Mouse (Mus musculus) pancreas, adult 10 weeks (tissue): ENCODE measurements around the gene Kif11. TPM values are rescaled to one million over a fixed set of nuclear protein-coding genes. Genes with fewer than 3 reads are reported as not detected.

ENCODE experiments used
- polyA plus RNA-seq: library from polyadenylated mRNA; stranded (reverse); fragments of 350-450 nt; fragmentation: Illumina TruSeq; extraction: RNeasy Lipid Tissue Mini Kit (QIAGEN cat#74804); gene quantifications from one replicate; pipeline ENCODE4 v1.2.3, GENCODE M21; 2015; ENCODE audit warnings: low read depth, low replicate concordance; ENCODE audit not compliant: insufficient read depth

The Kif11 gene
- 0.17 TPM for polyA plus RNA-seq

DNA sequence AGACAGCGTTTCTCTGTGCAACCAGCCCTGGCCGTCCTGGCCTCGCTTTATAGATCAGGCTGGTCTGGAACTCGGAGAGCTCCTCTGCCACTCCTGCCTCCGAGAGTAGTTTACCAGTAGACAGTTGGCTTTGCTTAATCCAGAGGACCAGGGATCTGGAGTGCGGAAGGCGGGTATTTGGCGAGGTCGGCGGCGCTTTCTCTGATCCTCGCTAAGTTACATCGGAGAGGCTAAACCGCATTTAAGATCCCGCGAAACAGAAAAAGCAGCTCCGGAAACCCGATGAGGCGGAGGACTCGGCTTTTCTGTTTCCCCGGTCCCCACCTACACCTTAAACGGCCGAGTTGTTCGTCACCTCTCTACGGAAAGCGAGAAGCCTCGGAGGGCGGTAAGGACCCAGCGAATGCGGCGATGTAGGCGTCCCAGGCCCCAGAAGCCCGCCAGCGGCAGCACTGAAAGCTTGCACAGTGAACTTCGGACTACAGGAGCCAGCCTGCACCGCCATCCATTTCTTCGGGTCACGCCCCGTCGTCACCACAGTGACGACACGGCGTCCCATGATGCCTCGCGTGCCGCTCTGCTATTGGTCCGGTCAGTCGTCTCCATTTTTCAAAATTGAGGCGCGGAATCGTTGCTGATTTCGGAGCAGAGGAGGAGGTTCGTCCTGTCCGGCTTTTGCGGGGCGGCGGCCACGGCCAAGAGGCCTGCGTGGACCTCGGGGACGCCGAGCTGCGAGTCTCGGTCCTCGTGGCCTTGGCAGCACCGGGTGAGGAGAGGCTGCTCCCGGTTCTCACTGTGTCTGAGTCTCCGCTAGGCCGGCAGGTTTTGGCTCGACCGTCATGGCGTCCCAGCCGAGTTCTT, at the start of gene Kif11:
TSS of gene Kif11 (plus strand) at position 649 of the 861 bp plus-strand sequence.

GRCm38 (mm10) chr19:37337752-37338151, 38.5 kb upstream of the Kif11 start, which contains the start of gene Ide:
Gene Ide (minus strand): TSS chr19:37337852.

GRCm38 (mm10) chr19:37434263-37434951, 58.2 kb downstream of the Kif11 start, which contains the start of gene Hhex:
Gene Hhex (plus strand): TSS chr19:37434810.

Other genes starting within 250 kb of the Kif11 start
- gene March5, start 168.9 kb upstream of the Kif11 start, polyA plus RNA-seq: 26.5 TPM
- 2.7 TPM for gene Cpeb3, start 167.8 kb upstream of the Kif11 start, polyA plus RNA-seq
- gene Ide, start 38.6 kb upstream of the Kif11 start, polyA plus RNA-seq: 6.1 TPM
- 11.9 TPM for gene Hhex, start 58.4 kb downstream of the Kif11 start, polyA plus RNA-seq
- gene Exoc6, start 174.0 kb downstream of the Kif11 start, polyA plus RNA-seq: 3.6 TPM